Mouse (Mus musculus) cortical plate, adult 2 months (tissue): ENCODE data around the gene Apln. TPM values are rescaled to one million over a fixed set of nuclear protein-coding genes. Genes with fewer than 3 reads are reported as not detected.
A peak's percentile ranks its signal among the peaks of the same experiment; 100 is the strongest.

Experiments used
- H3K27ac ChIP-seq: fragments of 200-500 bp; 2 replicates; pipeline ENCODE4 v1.5.1; 2012; ENCODE audit warnings: low read length, control low read depth, inconsistent platforms; ENCODE audit not compliant: insufficient read depth
- H3K4me1 ChIP-seq: fragments of 200-500 bp; 2 replicates; pipeline ENCODE4 v1.6.1; 2011; ENCODE audit warnings: low read length; ENCODE audit not compliant: control insufficient read depth, insufficient read depth
- H3K4me3 ChIP-seq: fragments of 200-500 bp; 2 replicates; pipeline ENCODE4 v1.5.1; 2011; ENCODE audit warnings: mild to moderate bottlenecking, low read length, control low read depth; ENCODE audit not compliant: insufficient read depth
- CTCF ChIP-seq: fragments of 200-500 bp; IDR thresholded peaks from 2 replicates; pipeline ENCODE4 v1.5.1; 2011; ENCODE audit warnings: mild to moderate bottlenecking, control low read depth, low read length; ENCODE audit not compliant: insufficient read depth; ENCODE audit errors: extremely low read depth
- POLR2A ChIP-seq: fragments of 200-500 bp; IDR thresholded peaks from 2 replicates; pipeline ENCODE4 v1.6.1; 2011; ENCODE audit warnings: mild to moderate bottlenecking, low read length, control low read depth; ENCODE audit not compliant: insufficient read depth; ENCODE audit errors: extremely low read depth
- polyA plus RNA-seq: library from polyadenylated mRNA; depleted of rRNA; stranded (reverse); fragments of >200 nt; gene quantifications from 2 replicates; pipeline ENCODE4 v1.2.3, GENCODE M21; 2012

Apln gene
- polyA plus RNA-seq, 1 experiment = 30.1 TPM

DNA sequence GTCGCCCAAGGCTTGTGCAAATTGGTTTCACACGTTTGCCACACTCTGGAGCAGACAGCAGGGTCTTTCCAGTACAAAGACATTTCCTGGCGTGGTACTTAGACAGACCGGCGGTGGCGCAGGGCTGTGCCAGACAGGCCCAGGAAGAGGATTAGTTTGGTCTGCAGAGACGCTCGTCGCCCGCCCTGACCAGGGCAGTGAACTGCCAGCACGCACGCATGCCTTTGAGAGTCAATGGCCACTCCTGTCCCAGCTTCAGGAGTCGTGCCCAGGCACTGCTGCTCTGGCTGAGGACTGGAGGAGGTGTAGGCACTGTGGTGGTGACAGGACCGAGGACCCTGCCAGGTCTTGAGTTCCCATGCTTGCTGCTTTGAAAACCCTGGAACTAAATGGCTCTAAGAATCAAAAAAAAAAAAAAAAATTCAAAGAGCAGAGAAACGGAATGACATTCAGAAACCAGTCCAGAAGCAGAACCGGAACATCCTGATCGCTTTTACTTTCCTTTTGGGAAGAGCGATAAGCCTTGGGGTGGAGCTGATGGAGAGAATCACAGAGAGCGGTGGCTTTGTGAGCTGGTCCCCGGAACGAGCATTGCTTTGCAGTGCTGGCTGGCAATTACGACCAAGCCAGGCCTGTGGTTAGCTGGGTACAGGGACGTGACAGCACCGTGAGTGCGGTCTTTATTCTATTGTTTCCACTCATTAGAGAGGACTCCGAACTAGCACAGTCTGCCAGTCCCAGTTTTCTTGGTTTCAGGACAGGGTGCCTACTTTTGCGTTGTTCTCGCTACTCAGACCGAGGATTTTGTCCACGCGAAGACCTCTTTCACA, 19.7 kb upstream of the Apln start:
- H3K4me3 ChIP-seq = peak overlapping the region; percentile 42
- no peak for TF ChIP-seq CTCF
- no peak for TF ChIP-seq POLR2A
- H3K27ac ChIP-seq = peak overlapping the region; percentile 32
- H3K4me1 ChIP-seq = no peaks in the 10 kb centered on the region

DNA sequence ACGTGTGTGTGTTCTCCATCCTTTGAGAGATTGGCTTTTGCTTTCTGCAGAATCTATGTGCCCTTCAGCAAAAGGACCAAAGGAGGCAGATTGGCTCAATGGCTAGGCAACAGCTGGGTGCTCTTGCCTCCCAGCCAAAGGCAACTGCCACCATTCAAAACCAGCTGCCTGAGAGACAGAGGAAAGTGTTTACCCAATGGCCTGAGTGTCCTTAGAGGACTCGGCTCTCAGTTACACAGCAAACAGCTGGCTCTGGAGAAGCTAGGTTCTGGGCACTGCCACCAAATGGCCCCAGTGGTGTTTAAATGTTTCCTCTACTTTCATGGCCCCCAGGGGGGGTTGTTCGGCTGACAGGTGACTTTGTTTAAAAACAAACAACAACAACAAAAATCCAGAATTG, 19.1 kb upstream of the Apln start:
- Histone ChIP-seq H3K4me3 (no peak overlapping the region; the same call in 1 of the 2 replicates), H3K27ac (no peak overlapping the region; the same call in 1 of the 2 replicates)

DNA sequence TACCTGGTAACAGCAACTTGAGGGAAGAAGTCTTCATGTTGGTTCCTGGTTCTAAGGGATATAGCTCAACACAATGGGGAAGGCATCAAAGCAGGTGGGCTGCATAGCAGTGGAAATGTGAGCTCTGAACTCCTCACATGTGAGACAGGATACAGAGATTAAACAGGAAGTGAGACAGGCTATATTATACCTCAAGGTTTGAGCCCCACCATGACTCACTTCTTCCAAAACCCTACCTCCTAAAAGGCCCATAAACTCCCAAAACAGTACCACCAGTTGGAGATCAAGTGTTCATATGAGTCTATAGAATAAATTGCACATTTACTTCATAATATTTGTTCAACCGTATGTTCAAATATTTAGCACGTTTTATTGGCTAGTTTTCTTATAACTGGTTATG, 11.7 kb upstream of the Apln start:
- no peak overlapping the region for H3K4me3 ChIP-seq
- no peaks in the 10 kb centered on the region for H3K4me1 ChIP-seq
- no peak overlapping the region for H3K27ac ChIP-seq
- TF ChIP-seq POLR2A (no peak), CTCF (no peak)

More for the DNA sequence above, 19.1 kb upstream of the Apln start:
- TF ChIP-seq CTCF (no peak), POLR2A (no peak)
- H3K4me1 ChIP-seq = no peaks in the 10 kb centered on the region

DNA sequence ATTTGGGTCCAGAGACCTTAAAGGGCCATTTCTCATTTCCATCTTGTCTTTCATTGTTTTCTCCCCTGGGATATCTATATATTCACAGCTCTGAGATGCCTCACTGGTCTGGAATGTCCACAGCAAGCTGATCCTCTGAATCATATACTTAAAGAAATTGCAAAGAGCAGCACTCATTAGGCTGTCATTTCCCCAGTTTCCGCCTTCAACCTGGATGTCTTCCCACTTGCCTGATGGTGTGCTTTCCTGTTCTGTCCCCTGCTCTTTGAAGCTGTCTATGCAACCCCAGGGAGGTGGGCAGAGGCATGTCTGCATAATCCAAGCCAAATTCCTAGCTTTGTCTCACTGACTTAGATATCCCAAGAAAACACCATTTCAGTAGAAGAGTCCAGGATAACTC, 9.6 kb upstream of the Apln start:
- no peak overlapping the region for H3K4me3 ChIP-seq
- H3K27ac ChIP-seq = no peak overlapping the region
- TF ChIP-seq POLR2A = no peak
- TF ChIP-seq CTCF = no peak
- H3K4me1 ChIP-seq = no peaks in the 10 kb centered on the region

DNA sequence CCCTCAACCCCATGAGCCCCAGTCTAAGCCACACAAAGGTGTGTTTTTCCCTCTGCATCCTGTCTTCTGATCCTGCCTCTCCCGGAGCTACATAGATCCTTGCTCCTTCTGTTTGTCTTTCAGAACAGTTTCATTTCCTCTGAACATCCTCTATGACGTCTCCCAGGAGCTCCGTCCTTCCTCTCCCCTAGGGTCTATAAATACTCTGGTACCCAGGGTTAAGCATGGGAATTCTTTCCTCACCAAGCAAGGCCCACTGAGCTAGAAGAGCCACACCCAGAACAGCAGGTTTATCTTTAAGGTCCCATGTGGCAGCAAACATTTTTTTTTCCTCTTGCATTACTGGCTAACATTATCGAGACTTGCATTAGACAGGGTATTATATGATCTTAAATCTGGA, 8.1 kb upstream of the Apln start:
- no peak for TF ChIP-seq CTCF
- no peak for TF ChIP-seq POLR2A
- Histone ChIP-seq H3K4me1 (no peaks in the 10 kb centered on the region), H3K27ac (no peak overlapping the region), H3K4me3 (no peak overlapping the region)

DNA sequence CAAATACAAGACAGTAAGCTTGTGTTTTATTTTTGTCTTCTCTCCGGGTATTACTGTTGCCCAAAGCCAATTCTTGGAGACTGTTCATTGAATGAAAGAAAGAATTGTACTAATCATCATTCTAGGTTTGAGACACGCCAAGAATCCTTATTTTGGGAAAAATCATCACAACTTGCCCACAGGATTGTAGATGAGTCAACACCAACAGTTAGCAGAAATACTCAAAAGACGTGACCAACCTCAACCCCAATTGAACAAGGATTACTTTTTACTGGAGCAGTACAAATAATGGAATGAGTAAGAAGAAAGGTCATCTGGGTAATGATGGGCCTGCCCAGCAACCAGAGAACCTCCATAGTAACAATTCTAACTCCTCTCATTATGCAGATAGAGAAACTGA, 5.7 kb upstream of the Apln start:
- no peaks in the 10 kb centered on the region for H3K4me1 ChIP-seq
- no peak for TF ChIP-seq POLR2A
- no peak for TF ChIP-seq CTCF
- no peak overlapping the region for H3K27ac ChIP-seq
- H3K4me3 ChIP-seq = no peak overlapping the region

DNA sequence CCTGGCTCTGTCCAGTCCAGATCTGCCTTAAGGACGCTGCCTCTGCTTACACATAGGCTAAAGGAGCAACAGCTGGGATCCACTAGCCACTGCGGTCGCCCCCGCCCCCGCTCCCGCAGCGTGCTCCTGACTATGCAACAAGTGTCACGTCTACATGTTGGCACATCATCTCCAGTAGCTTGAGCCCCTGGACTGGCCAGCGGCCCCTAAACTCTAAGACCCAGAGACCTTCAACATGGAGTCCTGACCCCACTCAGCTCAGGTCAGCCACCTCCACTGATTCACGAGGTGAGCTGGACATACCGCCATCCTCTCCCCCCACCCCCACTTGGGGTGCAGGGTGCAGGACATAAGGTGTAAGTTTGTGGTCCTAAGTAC, 898 bp downstream of the Apln start:
- Histone ChIP-seq H3K27ac (no peak overlapping the region), H3K4me3 (peak overlapping the region; percentile 50)
- TF ChIP-seq POLR2A (no peak), CTCF (no peak)

DNA sequence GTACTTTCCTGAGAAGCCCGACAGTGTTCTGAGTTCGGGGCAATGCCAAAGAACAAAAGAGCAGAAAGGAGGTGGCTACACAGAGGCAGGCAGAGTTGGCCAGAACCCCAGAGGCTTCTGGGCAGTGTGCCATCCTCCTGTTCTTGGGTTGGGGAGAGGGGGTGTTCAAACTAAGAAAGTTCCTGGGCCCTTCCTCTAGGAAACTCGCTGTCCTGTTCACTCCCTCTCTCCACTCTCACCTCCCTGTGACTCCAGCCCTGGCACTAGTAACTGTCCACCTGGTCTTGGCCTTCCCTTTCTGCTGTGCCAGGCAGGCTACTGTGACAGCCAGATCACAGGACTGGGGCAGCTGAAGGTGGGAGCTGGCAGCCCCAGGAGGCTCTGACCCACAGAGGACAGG, 1.6 kb downstream of the Apln start:
- peak overlapping the region; percentile 50 for H3K4me3 ChIP-seq
- no peak overlapping the region for H3K27ac ChIP-seq
- TF ChIP-seq POLR2A = no peak
- TF ChIP-seq CTCF = no peak
- H3K4me1 ChIP-seq = no peaks in the 10 kb centered on the region; the same call in 1 of the 2 replicates

More for the DNA sequence above, 898 bp downstream of the Apln start:
- H3K4me1 ChIP-seq = no peaks in the 10 kb centered on the region; the same call in 1 of the 2 replicates

DNA sequence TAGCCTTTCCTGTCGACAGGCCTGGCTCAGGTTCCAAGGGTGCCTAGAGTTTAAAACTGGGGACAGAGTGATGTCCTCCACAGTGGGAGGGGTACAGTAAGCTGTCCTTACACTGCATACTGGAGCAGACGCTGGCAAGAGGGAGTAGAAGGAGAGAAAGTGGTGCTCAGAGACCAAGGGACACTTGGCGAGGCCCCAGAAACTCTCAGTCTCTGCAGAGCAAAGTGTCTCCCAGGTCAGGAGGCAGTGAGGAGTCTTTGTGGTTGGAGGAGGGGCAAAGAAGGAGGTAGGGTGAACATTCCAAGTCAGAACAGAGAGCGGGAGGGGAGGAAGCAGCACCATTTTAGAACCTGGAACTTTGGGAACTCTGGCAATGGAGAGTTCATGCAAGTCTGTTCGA, 2.8 kb downstream of the Apln start:
- no peak for TF ChIP-seq POLR2A
- no peak for TF ChIP-seq CTCF
- no peaks in the 10 kb centered on the region; the same call in 1 of the 2 replicates for H3K4me1 ChIP-seq
- H3K4me3 ChIP-seq = no peak overlapping the region
- no peak overlapping the region for H3K27ac ChIP-seq

DNA sequence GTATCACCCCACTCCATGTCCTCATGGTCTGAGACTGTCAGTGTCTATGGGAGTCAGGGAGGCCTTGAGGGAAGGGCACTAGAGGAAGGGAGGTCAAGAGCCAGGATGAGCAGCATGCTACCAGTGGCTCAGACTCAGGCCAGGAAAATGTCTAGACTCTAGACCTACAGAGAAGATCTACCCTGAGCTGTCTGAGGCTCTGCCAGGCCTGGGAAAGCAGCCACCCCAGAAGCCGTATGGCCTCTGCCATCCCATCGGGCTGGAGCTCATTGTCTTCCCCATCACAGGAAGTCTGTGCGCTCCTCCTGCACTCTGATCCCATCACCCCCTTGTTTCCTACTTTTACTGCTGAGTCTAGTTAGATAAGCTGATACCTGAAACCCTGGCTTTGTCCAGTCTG, 4.1 kb downstream of the Apln start:
- TF ChIP-seq POLR2A (no peak), CTCF (no peak)
- Histone ChIP-seq H3K4me1 (no peaks in the 10 kb centered on the region; the same call in 1 of the 2 replicates), H3K27ac (no peak overlapping the region), H3K4me3 (no peak overlapping the region)
